Mouse (Mus musculus) thymus, postnatal 25 days (tissue): ENCODE data around the gene A330070K13Rik.

Experiments used
- DNase-seq: peaks from one replicate; pipeline ENCODE4 v3.0.0; 2022

The A330070K13Rik gene

GRCm38 (mm10) chr5:130384222-130384912 is at the start of gene A330070K13Rik:
Gene A330070K13Rik (minus strand): TSS chr5:130384631.
- no peak for DNase-seq

- no peak for DNase-seq
Observed at GRCm38 (mm10) chr5:130411516-130411915, 27.1 kb upstream of the A330070K13Rik start.

- no peak for DNase-seq
Observed at GRCm38 (mm10) chr5:130409706-130410105, 25.3 kb upstream of the A330070K13Rik start.

- DNase-seq: peak; percentile 6
Observed at GRCm38 (mm10) chr5:130405201-130405600, 20.8 kb upstream of the A330070K13Rik start.

- no peak for DNase-seq
Observed at GRCm38 (mm10) chr5:130400136-130400917, 15.9 kb upstream of the A330070K13Rik start.

- DNase-seq: no peak
Observed at GRCm38 (mm10) chr5:130395142-130395541, 10.7 kb upstream of the A330070K13Rik start.

GRCm38 (mm10) chr5:130394386-130394785 is 10.0 kb upstream of the A330070K13Rik start:
- no peak for DNase-seq

GRCm38 (mm10) chr5:130393618-130394355 is 9.4 kb upstream of the A330070K13Rik start:
- no peak for DNase-seq

- no peak for DNase-seq
Observed at GRCm38 (mm10) chr5:130386418-130386817, 2.0 kb upstream of the A330070K13Rik start.

GRCm38 (mm10) chr5:130375411-130375810 is 9.0 kb downstream of the A330070K13Rik start:
- no peak for DNase-seq

- no peak for DNase-seq
Observed at GRCm38 (mm10) chr5:130369237-130369636, 15.2 kb downstream of the A330070K13Rik start, which contains the start of gene Caln1. Gene Caln1 (plus strand): TSS chr5:130369455.

- no peak for DNase-seq
Observed at GRCm38 (mm10) chr5:130368236-130368635, 16.2 kb downstream of the A330070K13Rik start.

GRCm38 (mm10) chr5:130363773-130364172 is 20.7 kb downstream of the A330070K13Rik start:
- no peak for DNase-seq

GRCm38 (mm10) chr5:130363111-130363510 is 21.3 kb downstream of the A330070K13Rik start:
- no peak for DNase-seq

GRCm38 (mm10) chr5:130355223-130355622 is 29.2 kb downstream of the A330070K13Rik start:
- DNase-seq: no peak

GRCm38 (mm10) chr5:130345871-130346270 is 38.6 kb downstream of the A330070K13Rik start:
- DNase-seq: no peak

- no peak for DNase-seq
Observed at GRCm38 (mm10) chr5:130344999-130345398, 39.4 kb downstream of the A330070K13Rik start.

GRCm38 (mm10) chr5:130340656-130341055 is 43.8 kb downstream of the A330070K13Rik start:
- no peak for DNase-seq

- DNase-seq: no peak
Observed at GRCm38 (mm10) chr5:130335462-130335861, 49.0 kb downstream of the A330070K13Rik start.

- no peak for DNase-seq
Observed at GRCm38 (mm10) chr5:130333971-130334370, 50.5 kb downstream of the A330070K13Rik start.

GRCm38 (mm10) chr5:130333566-130333965 is 50.9 kb downstream of the A330070K13Rik start:
- no peak for DNase-seq

- DNase-seq: no peak
Observed at GRCm38 (mm10) chr5:130331206-130331605, 53.2 kb downstream of the A330070K13Rik start.

- DNase-seq: no peak
Observed at GRCm38 (mm10) chr5:130330801-130331200, 53.6 kb downstream of the A330070K13Rik start.
